In the genomic region with DNA sequence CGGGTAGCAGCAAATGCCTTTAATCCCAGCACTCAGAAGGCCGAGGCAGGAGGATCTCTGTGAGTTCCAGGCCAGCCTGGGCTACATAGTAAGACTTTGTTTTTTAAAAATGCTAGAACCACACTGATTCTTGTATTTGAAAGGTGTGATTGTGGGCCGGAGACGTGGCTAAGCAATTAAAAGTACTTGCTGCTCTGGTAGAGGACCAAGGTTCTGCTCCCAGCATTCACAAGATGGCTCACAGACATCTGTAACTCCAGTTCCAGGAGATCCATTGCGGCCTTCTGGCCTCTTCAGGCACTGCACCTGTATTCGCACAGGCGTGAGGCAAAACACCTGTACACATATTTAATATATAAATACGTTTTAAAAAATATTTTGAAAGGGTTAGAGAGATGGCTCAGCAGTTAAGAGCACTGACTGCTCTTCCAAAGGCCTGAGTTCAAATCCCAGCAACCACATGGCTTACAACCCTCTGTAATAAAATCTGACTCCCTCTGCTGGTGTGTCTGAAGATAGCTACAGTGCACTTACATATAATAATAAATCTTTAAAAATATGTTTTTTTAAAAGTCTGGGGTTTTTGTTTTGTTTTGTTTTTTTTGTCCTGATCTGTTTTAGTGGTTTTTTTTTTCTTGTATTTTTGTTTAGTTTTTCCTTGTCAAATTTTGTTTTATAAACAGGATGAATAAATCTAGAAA, we compare ENCODE assay signal across 8 mouse cellular contexts. TPM values are rescaled to one million over a fixed set of nuclear protein-coding genes. Genes with fewer than 3 reads are reported as not detected.
A peak's percentile ranks its signal among the peaks of the same experiment; 100 is the strongest.
DNase-seq lines count a peak whose midpoint lies in the region; ATAC-seq and TF ChIP-seq lines count a peak whose summit lies in the region.

No protein-coding gene starts in this region.

- TF ChIP-seq POLR2A in bone marrow macrophage, adult 2 months (IDR thresholded peaks at IDR 0.05; ENCODE audit: borderline replicate concordance, low read depth, low read length): no peak

- no peaks in the 10 kb centered on the region for H3K4me1 ChIP-seq in heart, embryonic 11.5 days (ENCODE audit: control insufficient read depth, insufficient read depth, low read length)
- peaks cover 16% of the 10 kb centered on the region for H3K4me1 ChIP-seq in bone marrow macrophage, adult 2 months (ENCODE audit: control insufficient read depth, insufficient read depth, low read length)
- peaks cover 12% of the 10 kb centered on the region; the same call in 1 of the 2 replicates for H3K4me1 ChIP-seq in limb, embryonic 15.5 days

- no peaks in the 10 kb centered on the region for H3K9me3 ChIP-seq in heart, embryonic 11.5 days (replicated peaks; ENCODE audit: control insufficient read depth, low read length)
- no peaks in the 10 kb centered on the region for H3K9me3 ChIP-seq in limb, embryonic 15.5 days

- H3K9ac ChIP-seq in heart, embryonic 11.5 days (ENCODE audit: low read depth, low read length): no peak overlapping the region
- no peak overlapping the region for H3K9ac ChIP-seq in limb, embryonic 15.5 days

- no peak for DNase-seq in heart, postnatal 4 days
- DNase-seq in A20 (ENCODE audit: low read depth, low spot score): peak; percentile 81
- DNase-seq in c-Kit-positive CD71-positive TER-119-positive erythroid progenitor cells, embryonic 14.5 days (ENCODE audit: low spot score): no peak
- no peak for DNase-seq in layer of hippocampus, postnatal 25 days (ENCODE audit: extremely low spot score in 1 of 2, low spot score in 1 of 2)
- DNase-seq in spleen, postnatal 4 days (ENCODE audit: low spot score in 2 of 2): no peak

- no peak for TF ChIP-seq CTCF in bone marrow macrophage, adult 2 months (IDR thresholded peaks at IDR 0.05; ENCODE audit: low read depth, low read length)

- H3K36me3 ChIP-seq in heart, embryonic 11.5 days (ENCODE audit: control insufficient read depth, insufficient read depth, low read length): no peaks in the 10 kb centered on the region
- H3K36me3 ChIP-seq in limb, embryonic 15.5 days: no peaks in the 10 kb centered on the region

- peak overlapping the region; percentile 73; the same call in 1 of the 2 replicates for H3K4me2 ChIP-seq in heart, embryonic 11.5 days
- H3K4me2 ChIP-seq in limb, embryonic 15.5 days: peak overlapping the region; percentile 78; the same call in 1 of the 2 replicates

- 88% methylated on average over 8 of the region's 8 CpGs for WGBS in heart, embryonic 11.5 days (ENCODE audit: insufficient replicate concordance)
- 89% methylated on average over 8 of the region's 8 CpGs for WGBS in limb, embryonic 15.5 days

- H3K27me3 ChIP-seq in heart, embryonic 11.5 days (ENCODE audit: control insufficient read depth, insufficient read depth, low read length): no peaks in the 10 kb centered on the region
- no peaks in the 10 kb centered on the region for H3K27me3 ChIP-seq in limb, embryonic 15.5 days

- no peak overlapping the region for H3K27ac ChIP-seq in heart, embryonic 11.5 days (ENCODE audit: low read depth, low read length)
- H3K27ac ChIP-seq in bone marrow macrophage, adult 2 months (ENCODE audit: insufficient read depth, low read depth, low read length): peak overlapping the region; percentile 76
- 0 out of 2 replicates have a peak overlapping the region, but pooled peaks have one; percentile 11 for H3K27ac ChIP-seq in limb, embryonic 15.5 days

- no peak overlapping the region for H3K4me3 ChIP-seq in heart, embryonic 11.5 days (ENCODE audit: low read depth, low read length)
- peak overlapping the region; percentile 62 for H3K4me3 ChIP-seq in bone marrow macrophage, adult 2 months (ENCODE audit: insufficient read depth, low read length)
- H3K4me3 ChIP-seq in limb, embryonic 15.5 days: no peak overlapping the region

- no peak for ATAC-seq in heart, embryonic 11.5 days (replicated peaks; ENCODE audit: insufficient number of reproducible peaks, low FRiP score, low TSS enrichment)
- ATAC-seq in limb, embryonic 15.5 days (ENCODE audit: insufficient number of reproducible peaks, low FRiP score, low TSS enrichment, low read depth): no peak

RNA-seq across cellular contexts. Expression of a gene that starts 0.7 kb away (rescaled TPM):
- polyA plus RNA-seq in heart, embryonic 11.5 days (2014; fragmentation: Nextera tagmentation; extraction: Ambion mirVana): 4.2 and 4.4 TPM in 2 replicates
- total RNA-seq in heart, postnatal 4 days (2021): 1 to 10 TPM; 7.0 to 8.8 TPM
- polyA plus RNA-seq in bone marrow macrophage, adult 2 months (2012; ENCODE audit: insufficient read depth, insufficient read length, missing spikeins): 157 and 171 TPM in 2 replicates
- 15.9 and 16.6 TPM in 2 replicates for polyA plus RNA-seq in limb, embryonic 15.5 days (2015; fragmentation: Nextera tagmentation; extraction: Ambion mirVana)
- total RNA-seq in layer of hippocampus, postnatal 25 days (2021): 1 to 10 TPM; 1.3 to 1.6 TPM

RNA-seq across cellular contexts. Expression of a gene that starts 36.8 kb away (rescaled TPM):
- polyA plus RNA-seq in heart, embryonic 11.5 days (2014; fragmentation: Nextera tagmentation; extraction: Ambion mirVana): 28.1 and 28.7 TPM in 2 replicates
- 10 to 100 TPM; 20.8 to 23.5 TPM for total RNA-seq in heart, postnatal 4 days (2021)
- polyA plus RNA-seq in bone marrow macrophage, adult 2 months (2012; ENCODE audit: insufficient read depth, insufficient read length, missing spikeins): 22.5 and 24.9 TPM in 2 replicates
- polyA plus RNA-seq in limb, embryonic 15.5 days (2015; fragmentation: Nextera tagmentation; extraction: Ambion mirVana): 35.3 and 37.1 TPM in 2 replicates
- total RNA-seq in layer of hippocampus, postnatal 25 days (2021): 10 to 100 TPM; 35.0 to 36.2 TPM
